Mouse (Mus musculus) layer of hippocampus, postnatal 10 days (tissue): Measurements from ENCODE around the gene Rnasel. TPM values are rescaled to one million over a fixed set of nuclear protein-coding genes. Genes with fewer than 3 reads are reported as not detected.

Source experiments
- DNase-seq, 2 experiments: peaks; one replicate each; pipeline ENCODE4 v3.0.0; 2021; ENCODE audit warnings: low spot score in 2 of 2
- long read RNA-seq: library from polyadenylated mRNA; stranded (forward); transcript quantifications from one replicate; pipeline ENCODE4 v2.0.0, GENCODE M21; 2023
- total RNA-seq, 2 experiments: library from RNA; stranded (reverse); gene quantifications; 2 replicates each; pipeline ENCODE4 v1.2.3; 2021

The Rnasel gene
- total RNA-seq, result 10 to 100 TPM; 14.7 to 16.0 TPM
- long read RNA-seq, partial matches to known transcripts, result 0 of 1 reads
- long read RNA-seq, other reads (novel, unspliced or antisense), result 1 of 1 reads

GRCm38 (mm10) chr1:153749211-153749801, at the start of gene Rnasel:
TSS of gene Rnasel (plus strand) at chr1:153749426.
- peak; percentile 72 to 82 for DNase-seq

GRCm38 (mm10) chr1:153700448-153701063, 48.7 kb upstream of the Rnasel start:
- no peak for DNase-seq

GRCm38 (mm10) chr1:153701461-153701860, 47.8 kb upstream of the Rnasel start:
- DNase-seq, result no peak

- DNase-seq, result no peak
Observed at GRCm38 (mm10) chr1:153702166-153702852, 46.9 kb upstream of the Rnasel start.

GRCm38 (mm10) chr1:153702853-153703410, 46.3 kb upstream of the Rnasel start:
- DNase-seq, result no peak

- peak; percentile 67 for DNase-seq
Observed at GRCm38 (mm10) chr1:153703445-153703991, 45.7 kb upstream of the Rnasel start.

- DNase-seq, result no peak
Observed at GRCm38 (mm10) chr1:153704174-153704573, 45.1 kb upstream of the Rnasel start.

- DNase-seq, result no peak
Observed at GRCm38 (mm10) chr1:153704996-153705395, 44.2 kb upstream of the Rnasel start.

GRCm38 (mm10) chr1:153708626-153709025, 40.6 kb upstream of the Rnasel start:
- DNase-seq, result no peak

GRCm38 (mm10) chr1:153709451-153709850, 39.8 kb upstream of the Rnasel start:
- no peak for DNase-seq

- DNase-seq, result no peak
Observed at GRCm38 (mm10) chr1:153711544-153712262, 37.5 kb upstream of the Rnasel start.

- no peak for DNase-seq
Observed at GRCm38 (mm10) chr1:153712633-153713032, 36.6 kb upstream of the Rnasel start.

- DNase-seq, result no peak
Observed at GRCm38 (mm10) chr1:153717990-153718389, 31.2 kb upstream of the Rnasel start.

GRCm38 (mm10) chr1:153720935-153721334, 28.3 kb upstream of the Rnasel start:
- no peak for DNase-seq

GRCm38 (mm10) chr1:153721565-153722310, 27.5 kb upstream of the Rnasel start:
- no peak for DNase-seq

- no peak for DNase-seq
Observed at GRCm38 (mm10) chr1:153723426-153723825, 25.8 kb upstream of the Rnasel start.

GRCm38 (mm10) chr1:153726636-153727035, 22.6 kb upstream of the Rnasel start:
- DNase-seq, result peak in 1 of 2 experiments; percentile 9

- no peak for DNase-seq
Observed at GRCm38 (mm10) chr1:153729806-153730205, 19.4 kb upstream of the Rnasel start.

- no peak for DNase-seq
Observed at GRCm38 (mm10) chr1:153730671-153731070, 18.6 kb upstream of the Rnasel start.

- DNase-seq, result no peak
Observed at GRCm38 (mm10) chr1:153733181-153733580, 16.0 kb upstream of the Rnasel start.
